Comparison of ENCODE assay signal across 8 mouse cellular contexts in genomic region chr17:24687599-24687998, GRCm38 (mm10). TPM values are rescaled to one million over a fixed set of nuclear protein-coding genes. Genes with fewer than 3 reads are reported as not detected.
DNase-seq lines count a peak whose midpoint lies in the region; ATAC-seq and TF ChIP-seq lines count a peak whose summit lies in the region.

No protein-coding gene starts in this region.

- H3K9me3 ChIP-seq in CH12.LX (replicated peaks; ENCODE audit: low read length): no peaks in the 10 kb centered on the region
- H3K9me3 ChIP-seq in forebrain, embryonic 15.5 days: no peaks in the 10 kb centered on the region
- no peaks in the 10 kb centered on the region for H3K9me3 ChIP-seq in liver, embryonic 14.5 days (ENCODE audit: control insufficient read depth, low read length)

- H3K4me2 ChIP-seq in CH12.LX (ENCODE audit: insufficient read depth, low read depth, poor library complexity, severe bottlenecking): 0 out of 2 replicates have a peak overlapping the region, but pooled peaks have one; percentile 66
- peak overlapping the region; percentile 55 for H3K4me2 ChIP-seq in forebrain, embryonic 15.5 days (replicated peaks)
- peak overlapping the region; percentile 61 for H3K4me2 ChIP-seq in liver, embryonic 14.5 days (ENCODE audit: low read depth)

- no peak for ATAC-seq in forebrain, embryonic 15.5 days (replicated peaks)
- ATAC-seq in liver, embryonic 14.5 days (ENCODE audit: insufficient read depth): no peak

- TF ChIP-seq CTCF in heart, adult 2 months (IDR thresholded peaks at IDR 0.05): no peak
- no peak for TF ChIP-seq CTCF in CH12.LX (conservative IDR thresholded peaks at IDR 0.05 in 1 of 2, IDR thresholded peaks at IDR 0.05 in 1 of 2; ENCODE audit: low read depth in 2 of 2, low read length in 2 of 2)
- no peak for TF ChIP-seq CTCF in liver, embryonic 14.5 days (IDR thresholded peaks at IDR 0.05; ENCODE audit: low read depth)

- TF ChIP-seq EP300 in heart, adult 2 months (IDR thresholded peaks at IDR 0.05; ENCODE audit: insufficient read depth, low read depth, low read length): no peak
- no peak for TF ChIP-seq EP300 in CH12.LX (IDR thresholded peaks at IDR 0.05; ENCODE audit: low read length)
- TF ChIP-seq EP300 in liver, embryonic 14.5 days (IDR thresholded peaks at IDR 0.05; ENCODE audit: low read depth): no peak

- H3K36me3 ChIP-seq in heart, adult 2 months (ENCODE audit: control insufficient read depth, insufficient read depth, low read length): no peaks in the 10 kb centered on the region
- H3K36me3 ChIP-seq in CH12.LX (replicated peaks in 1 of 2; ENCODE audit: control insufficient read depth in 1 of 2, insufficient read depth in 1 of 2, low read length in 1 of 2): peaks cover 0 to 4% of the 10 kb centered on the region in 2 experiments
- peaks cover 7% of the 10 kb centered on the region for H3K36me3 ChIP-seq in forebrain, embryonic 15.5 days
- H3K36me3 ChIP-seq in liver, embryonic 14.5 days (replicated peaks; ENCODE audit: control insufficient read depth, insufficient read depth, low read depth): no peaks in the 10 kb centered on the region; the same call in 1 of the 2 replicates

- no peak for TF ChIP-seq RAD21 in CH12.LX (IDR thresholded peaks at IDR 0.05; ENCODE audit: low read depth, low read length)

- no peak for DNase-seq in heart, adult 2 months
- DNase-seq in heart, postnatal 14 days: no peak
- no peak for DNase-seq in CH12.LX (ENCODE audit: extremely low read depth)
- no peak for DNase-seq in liver, embryonic 14.5 days (ENCODE audit: low read depth in 3 of 3, low spot score in 3 of 3)
- no peak for DNase-seq in urinary bladder, adult 2 months (ENCODE audit: low spot score)
- no peak for DNase-seq in thymus, postnatal 14 days
- DNase-seq in urinary bladder, adult 18-20 months (ENCODE audit: low spot score in 2 of 2): no peak

- no peaks in the 10 kb centered on the region for H3K79me2 ChIP-seq in heart, adult 2 months (replicated peaks; ENCODE audit: control insufficient read depth, insufficient read depth, low read length)
- H3K79me2 ChIP-seq in CH12.LX (replicated peaks; ENCODE audit: control insufficient read depth, extremely low read depth, insufficient read depth, poor library complexity, severe bottlenecking): no peaks in the 10 kb centered on the region

- peaks cover 4% of the 10 kb centered on the region for H3K27me3 ChIP-seq in heart, adult 2 months (ENCODE audit: control insufficient read depth, insufficient read depth, low read length)
- H3K27me3 ChIP-seq in CH12.LX (replicated peaks): peaks cover 27% of the 10 kb centered on the region
- H3K27me3 ChIP-seq in forebrain, embryonic 15.5 days: peaks cover 13% of the 10 kb centered on the region
- peaks cover 41% of the 10 kb centered on the region for H3K27me3 ChIP-seq in liver, embryonic 14.5 days (ENCODE audit: control insufficient read depth, insufficient read depth, low read length)

- peak overlapping the region; percentile 33 for H3K4me3 ChIP-seq in heart, adult 2 months
- peak overlapping the region in 1 of 3 experiments; percentile 48 for H3K4me3 ChIP-seq in CH12.LX (replicated peaks in 1 of 3; ENCODE audit: low read depth in 2 of 3, low read length in 2 of 3, poor library complexity in 1 of 3)
- peak overlapping the region; percentile 96 for H3K4me3 ChIP-seq in forebrain, embryonic 15.5 days
- peak overlapping the region; percentile 44 to 52 for H3K4me3 ChIP-seq in liver, embryonic 14.5 days (ENCODE audit: insufficient read depth in 1 of 2, low read depth in 2 of 2, low read length in 2 of 2)

- H3K27ac ChIP-seq in heart, adult 2 months: no peak overlapping the region
- H3K27ac ChIP-seq in CH12.LX (ENCODE audit: insufficient read depth, low read depth): no peak overlapping the region
- H3K27ac ChIP-seq in forebrain, embryonic 15.5 days (replicated peaks): no peak overlapping the region
- H3K27ac ChIP-seq in liver, embryonic 14.5 days: no peak overlapping the region

- WGBS in heart, adult 2 months: 23% methylated on average over 23 of the region's 23 CpGs
- WGBS in forebrain, embryonic 15.5 days: 18% methylated on average over 23 of the region's 23 CpGs
- 19% methylated on average over 23 of the region's 23 CpGs for WGBS in liver, embryonic 14.5 days (ENCODE audit: insufficient replicate concordance)

- peak overlapping the region; percentile 43 for H3K9ac ChIP-seq in heart, adult 2 months (ENCODE audit: low read depth, low read length)
- no peak overlapping the region for H3K9ac ChIP-seq in CH12.LX (ENCODE audit: insufficient read depth, low read depth)
- H3K9ac ChIP-seq in forebrain, embryonic 15.5 days (replicated peaks): peak overlapping the region; percentile 23; the same call in 1 of the 2 replicates
- H3K9ac ChIP-seq in liver, embryonic 14.5 days (replicated peaks): no peak overlapping the region

- TF ChIP-seq POLR2A in heart, adult 2 months (IDR thresholded peaks at IDR 0.05; ENCODE audit: insufficient read depth, low read depth, low read length): no peak
- TF ChIP-seq POLR2A in CH12.LX (IDR thresholded peaks at IDR 0.05; ENCODE audit: low read depth, low read length): no peak

- in situ Hi-C loops in CH12.LX (cut with MboI; ENCODE audit: low pct_ligation_motif_present, low pct_unique_long_range_greater_than_20kb, low sequenced_read_pairs): no loop called here

- intact Hi-C loops in heart, adult 2 months (cut with DNase I): no loop called here
- intact Hi-C loops in heart, postnatal 14 days (cut with DNase I): no loop called here

- dilution Hi-C loops in CH12.LX (cut with MboI; ENCODE audit: extremely low pct_ligation_motif_present, extremely low pct_unique_long_range_greater_than_20kb, low sequenced_read_pairs): no loop called here

- no peaks in the 10 kb centered on the region for H3K4me1 ChIP-seq in heart, adult 2 months (ENCODE audit: control insufficient read depth, insufficient read depth, low read length)
- H3K4me1 ChIP-seq in CH12.LX (ENCODE audit: control insufficient read depth in 1 of 2, insufficient read depth in 2 of 2): peaks cover 13 to 20% of the 10 kb centered on the region in 2 experiments
- H3K4me1 ChIP-seq in forebrain, embryonic 15.5 days: peaks cover 31% of the 10 kb centered on the region
- peaks cover 3 to 10% of the 10 kb centered on the region in 2 experiments for H3K4me1 ChIP-seq in liver, embryonic 14.5 days (replicated peaks; ENCODE audit: control insufficient read depth in 2 of 2, insufficient read depth in 2 of 2, low read length in 1 of 2)

RNA-seq across cellular contexts. Expression of gene Syngr3, which starts 2.2 kb away (rescaled TPM):
- total RNA-seq in heart, adult 2 months (2021): under 1 TPM; 0.16 to 0.30 TPM
- polyA plus RNA-seq in heart, adult 2 months (2012; rRNA removed): 0.43 and 1.00 TPM in 2 replicates
- under 1 TPM in 1 of 2 experiments, not detected in 1; 0.12 TPM for total RNA-seq in heart, postnatal 14 days (2021)
- 2.2 and 3.9 TPM in 2 replicates for total RNA-seq in CH12.LX (2012; rRNA removed)
- 0.23 and 0.32 TPM in 2 replicates for total RNA-seq in CH12.LX (2014; rRNA removed)
- 0.33 and 0.35 TPM in 2 replicates for polyA plus RNA-seq in CH12.LX (2012; ENCODE audit: insufficient read length, low read depth)
- 134 and 145 TPM in 2 replicates for polyA plus RNA-seq in forebrain, embryonic 15.5 days (2015; fragmentation: Nextera tagmentation; extraction: Ambion mirVana)
- polyA plus RNA-seq in liver, embryonic 14.5 days (2012; rRNA removed): 0.06 and 0.14 TPM in 2 replicates
- polyA plus RNA-seq in liver, embryonic 14.5 days (2014; fragmentation: Nextera tagmentation; extraction: Ambion mirVana): 0.08 TPM in 1 of 2 replicates, not detected in the other
- 0.58 and 0.62 TPM in 2 replicates for polyA plus RNA-seq in urinary bladder, adult 2 months (2012; rRNA removed)

RNA-seq across cellular contexts. Expression of gene Gfer, which starts 8.4 kb away (rescaled TPM):
- 10 to 100 TPM; 20.3 to 21.5 TPM for total RNA-seq in heart, adult 2 months (2021)
- 14.0 and 14.6 TPM in 2 replicates for polyA plus RNA-seq in heart, adult 2 months (2012; rRNA removed)
- 10 to 100 TPM; 15.9 to 16.2 TPM for total RNA-seq in heart, postnatal 14 days (2021)
- 102 and 105 TPM in 2 replicates for total RNA-seq in CH12.LX (2012; rRNA removed)
- 67.6 and 69.1 TPM in 2 replicates for total RNA-seq in CH12.LX (2014; rRNA removed)
- 94.8 and 100.0 TPM in 2 replicates for polyA plus RNA-seq in CH12.LX (2012; ENCODE audit: insufficient read length, low read depth)
- 38.7 TPM in 2 replicates for polyA plus RNA-seq in forebrain, embryonic 15.5 days (2015; fragmentation: Nextera tagmentation; extraction: Ambion mirVana)
- polyA plus RNA-seq in liver, embryonic 14.5 days (2012; rRNA removed): 13.9 and 19.5 TPM in 2 replicates
- 30.2 and 32.3 TPM in 2 replicates for polyA plus RNA-seq in liver, embryonic 14.5 days (2014; fragmentation: Nextera tagmentation; extraction: Ambion mirVana)
- 21.0 and 23.7 TPM in 2 replicates for polyA plus RNA-seq in urinary bladder, adult 2 months (2012; rRNA removed)

RNA-seq across cellular contexts. Expression of gene Noxo1, which starts 8.4 kb away (rescaled TPM):
- 1 to 10 TPM in 1 of 2 experiments, under 1 TPM in 1; 0.65 to 1.0 TPM for total RNA-seq in heart, adult 2 months (2021)
- polyA plus RNA-seq in heart, adult 2 months (2012; rRNA removed): 2.4 and 4.5 TPM in 2 replicates
- total RNA-seq in heart, postnatal 14 days (2021): 1 to 10 TPM in 1 of 2 experiments, under 1 TPM in 1; 0.96 to 1.0 TPM
- total RNA-seq in CH12.LX (2012; rRNA removed) (0.80 and 0.89 TPM in 2 replicates), CH12.LX (2014; rRNA removed) (0.47 and 0.54 TPM in 2 replicates)
- 0.95 and 2.5 TPM in 2 replicates for polyA plus RNA-seq in CH12.LX (2012; ENCODE audit: insufficient read length, low read depth)
- polyA plus RNA-seq in forebrain, embryonic 15.5 days (2015; fragmentation: Nextera tagmentation; extraction: Ambion mirVana): 1.4 and 2.0 TPM in 2 replicates
- polyA plus RNA-seq in liver, embryonic 14.5 days (2012; rRNA removed): 0.87 and 0.97 TPM in 2 replicates
- polyA plus RNA-seq in liver, embryonic 14.5 days (2014; fragmentation: Nextera tagmentation; extraction: Ambion mirVana): 0.25 and 0.30 TPM in 2 replicates
- 7.6 and 10.7 TPM in 2 replicates for polyA plus RNA-seq in urinary bladder, adult 2 months (2012; rRNA removed)

RNA-seq across cellular contexts. Expression of gene Zfp598, which starts 18.1 kb away (rescaled TPM):
- 10 to 100 TPM; 17.4 to 17.5 TPM for total RNA-seq in heart, adult 2 months (2021)
- polyA plus RNA-seq in heart, adult 2 months (2012; rRNA removed): 28.1 and 29.9 TPM in 2 replicates
- total RNA-seq in heart, postnatal 14 days (2021): 10 to 100 TPM; 20.2 to 21.6 TPM
- 27.9 and 31.8 TPM in 2 replicates for total RNA-seq in CH12.LX (2012; rRNA removed)
- 22.1 and 23.4 TPM in 2 replicates for total RNA-seq in CH12.LX (2014; rRNA removed)
- polyA plus RNA-seq in CH12.LX (2012; ENCODE audit: insufficient read length, low read depth): 43.5 and 54.0 TPM in 2 replicates
- polyA plus RNA-seq in forebrain, embryonic 15.5 days (2015; fragmentation: Nextera tagmentation; extraction: Ambion mirVana): 19.1 and 20.9 TPM in 2 replicates
- 21.3 and 23.8 TPM in 2 replicates for polyA plus RNA-seq in liver, embryonic 14.5 days (2012; rRNA removed)
- polyA plus RNA-seq in liver, embryonic 14.5 days (2014; fragmentation: Nextera tagmentation; extraction: Ambion mirVana): 10.7 and 14.5 TPM in 2 replicates
- polyA plus RNA-seq in urinary bladder, adult 2 months (2012; rRNA removed): 42.9 and 54.2 TPM in 2 replicates

RNA-seq across cellular contexts. Expression of gene Tbl3, which starts 19.9 kb away (rescaled TPM):
- 10 to 100 TPM; 17.4 to 19.4 TPM for total RNA-seq in heart, adult 2 months (2021)
- 34.2 and 39.2 TPM in 2 replicates for polyA plus RNA-seq in heart, adult 2 months (2012; rRNA removed)
- 10 to 100 TPM; 16.8 to 19.5 TPM for total RNA-seq in heart, postnatal 14 days (2021)
- 98.0 and 122 TPM in 2 replicates for total RNA-seq in CH12.LX (2012; rRNA removed)
- 99.7 and 105 TPM in 2 replicates for total RNA-seq in CH12.LX (2014; rRNA removed)
- polyA plus RNA-seq in CH12.LX (2012; ENCODE audit: insufficient read length, low read depth): 101 and 104 TPM in 2 replicates
- polyA plus RNA-seq in forebrain, embryonic 15.5 days (2015; fragmentation: Nextera tagmentation; extraction: Ambion mirVana): 79.5 and 83.9 TPM in 2 replicates
- polyA plus RNA-seq in liver, embryonic 14.5 days (2012; rRNA removed): 20.5 and 26.8 TPM in 2 replicates
- polyA plus RNA-seq in liver, embryonic 14.5 days (2014; fragmentation: Nextera tagmentation; extraction: Ambion mirVana): 31.3 and 33.4 TPM in 2 replicates
- polyA plus RNA-seq in urinary bladder, adult 2 months (2012; rRNA removed): 31.4 and 34.8 TPM in 2 replicates

Comparison
In these comparisons a context has a peak if more than half of its experiments do, and no peak if none do; other contexts are left out.
1. H3K9ac ChIP-seq: peak in heart, adult 2 months (single experiment) and forebrain, embryonic 15.5 days (single experiment); none in CH12.LX (single experiment) and liver, embryonic 14.5 days (single experiment).
2. RNA of gene Syngr3, which starts 2.2 kb away (polyA plus RNA-seq): 134 to 145 TPM in forebrain, embryonic 15.5 days; 0.58 to 0.62 TPM in urinary bladder, adult 2 months, 0.43 to 1.00 TPM in heart, adult 2 months, 0.33 to 0.35 TPM in CH12.LX and 0.06 to 0.14 TPM in liver, embryonic 14.5 days; every median in the first group is over 10 times any median in the second.
3. Peak in every context shown above with its lines, with median percentiles within 50 percentile points of each other: H3K4me2 ChIP-seq.